Mouse (Mus musculus) bone marrow, adult 2 months (tissue): ENCODE results near the gene Pfkm.

Experiments used
- CTCF ChIP-seq: fragments of 200-500 bp; IDR thresholded peaks from 2 replicates; pipeline ENCODE4 v1.5.1; 2011; ENCODE audit warnings: low read length, control low read depth; ENCODE audit not compliant: control insufficient read depth, insufficient read depth
- POLR2A ChIP-seq: fragments of 200-500 bp; IDR thresholded peaks from 2 replicates; pipeline ENCODE4 v1.6.1; 2011; ENCODE audit warnings: low read depth, mild to moderate bottlenecking, control low read depth, low read length, borderline replicate concordance; ENCODE audit not compliant: control insufficient read depth

- no peak for TF ChIP-seq POLR2A
- no peak for TF ChIP-seq CTCF
Measured at GRCm38 (mm10) chr15:98167645-98168621, 75.5 kb downstream of the Pfkm start.
